Mouse (Mus musculus): ENCODE data around the gene Tns1. TPM values are rescaled to one million over a fixed set of nuclear protein-coding genes. Genes with fewer than 3 reads are reported as not detected.
A peak's percentile ranks its signal among the peaks of the same experiment; 100 is the strongest.

Gene Tns1
- polyA plus RNA-seq, 1 experiment from 2014 or later = 184 TPM

- no peak overlapping the region for H3K4me3 ChIP-seq (ENCODE audit: low read depth, low read length)
- H3K9ac ChIP-seq (replicated peaks; ENCODE audit: low read depth) = peak overlapping the region; percentile 2; the same call in 1 of the 2 replicates
Observed at GRCm38 (mm10) chr1:74031771-74032609, 92.3 kb downstream of the Tns1 start.

GRCm38 (mm10) chr1:74030901-74031360, 93.3 kb downstream of the Tns1 start:
- Histone ChIP-seq H3K27ac (ENCODE audit: low read length) (peak overlapping the region; percentile 97), H3K4me2 (replicated peaks; ENCODE audit: low read depth, low read length) (peak overlapping the region; percentile 39), H3K9me3 (ENCODE audit: low read length) (no peaks in the 10 kb centered on the region), H3K4me3 (ENCODE audit: low read depth, low read length) (no peak overlapping the region), H3K27me3 (replicated peaks; ENCODE audit: insufficient read depth, low read length) (no peaks in the 10 kb centered on the region), H3K36me3 (ENCODE audit: insufficient read depth, low read length) (peaks cover 4% of the 10 kb centered on the region; the same call in 1 of the 2 replicates), H3K4me1 (ENCODE audit: insufficient read depth, low read depth, low read length) (peaks cover 85% of the 10 kb centered on the region), H3K9ac (replicated peaks; ENCODE audit: low read depth) (no peak overlapping the region; the same call in 1 of the 2 replicates)
- WGBS = 16% methylated on average over 3 of the region's 3 CpGs
- peak; percentile 6 for ATAC-seq
- no peak for TF ChIP-seq CTCF (IDR thresholded peaks at IDR 0.05)
- peak; percentile 58; the same call in 1 of the 2 replicates for TF ChIP-seq EP300 (IDR thresholded peaks at IDR 0.05)
- peak; percentile 66 for DNase-seq (ENCODE audit: low spot score)

More at GRCm38 (mm10) chr1:74031771-74032609, 92.3 kb downstream of the Tns1 start:
- peaks cover 4% of the 10 kb centered on the region; the same call in 1 of the 2 replicates for H3K36me3 ChIP-seq (ENCODE audit: insufficient read depth, low read length)
- 35% methylated on average over 9 of the region's 9 CpGs for WGBS
- H3K4me2 ChIP-seq (replicated peaks; ENCODE audit: low read depth, low read length) = peak overlapping the region; percentile 39
- ATAC-seq (peak; percentile 62), DNase-seq (ENCODE audit: low spot score) (peak; percentile 83)
- no peaks in the 10 kb centered on the region for H3K27me3 ChIP-seq (replicated peaks; ENCODE audit: insufficient read depth, low read length)
- peaks cover 75% of the 10 kb centered on the region for H3K4me1 ChIP-seq (ENCODE audit: insufficient read depth, low read depth, low read length)
- no peaks in the 10 kb centered on the region for H3K9me3 ChIP-seq (ENCODE audit: low read length)
- TF ChIP-seq EP300 (IDR thresholded peaks at IDR 0.05) (peak; percentile 92), CTCF (IDR thresholded peaks at IDR 0.05) (no peak)
- H3K27ac ChIP-seq (ENCODE audit: low read length) = peak overlapping the region; percentile 97

GRCm38 (mm10) chr1:74030285-74030684, 94.0 kb downstream of the Tns1 start:
- Histone ChIP-seq H3K27me3 (replicated peaks; ENCODE audit: insufficient read depth, low read length) (no peaks in the 10 kb centered on the region), H3K9me3 (ENCODE audit: low read length) (no peaks in the 10 kb centered on the region), H3K4me3 (ENCODE audit: low read depth, low read length) (no peak overlapping the region), H3K4me2 (replicated peaks; ENCODE audit: low read depth, low read length) (0 out of 2 replicates have a peak overlapping the region, but pooled peaks have one; percentile 5), H3K4me1 (ENCODE audit: insufficient read depth, low read depth, low read length) (peaks cover 88% of the 10 kb centered on the region), H3K27ac (ENCODE audit: low read length) (peak overlapping the region; percentile 97), H3K36me3 (ENCODE audit: insufficient read depth, low read length) (peaks cover 4% of the 10 kb centered on the region; the same call in 1 of the 2 replicates), H3K9ac (replicated peaks; ENCODE audit: low read depth) (no peak overlapping the region)
- ATAC-seq (no peak), DNase-seq (ENCODE audit: low spot score) (no peak)
- no peak for TF ChIP-seq CTCF (IDR thresholded peaks at IDR 0.05)
- no peak for TF ChIP-seq EP300 (IDR thresholded peaks at IDR 0.05)
- WGBS = 50% methylated on average over 1 of the region's 1 CpGs

- H3K4me2 ChIP-seq (replicated peaks; ENCODE audit: low read depth, low read length) = peak overlapping the region; percentile 5; the same call in 1 of the 2 replicates
- peak overlapping the region; percentile 97 for H3K27ac ChIP-seq (ENCODE audit: low read length)
- H3K4me3 ChIP-seq (ENCODE audit: low read depth, low read length) = no peak overlapping the region
- H3K4me1 ChIP-seq (ENCODE audit: insufficient read depth, low read depth, low read length) = peaks cover 94% of the 10 kb centered on the region
- no peak overlapping the region for H3K9ac ChIP-seq (replicated peaks; ENCODE audit: low read depth)
- no peak for TF ChIP-seq CTCF (IDR thresholded peaks at IDR 0.05)
- TF ChIP-seq EP300 (IDR thresholded peaks at IDR 0.05) = peak; percentile 57
- ATAC-seq = no peak
- H3K27me3 ChIP-seq (replicated peaks; ENCODE audit: insufficient read depth, low read length) = no peaks in the 10 kb centered on the region
- peak; percentile 61 for DNase-seq (ENCODE audit: low spot score)
- no peaks in the 10 kb centered on the region for H3K9me3 ChIP-seq (ENCODE audit: low read length)
- 51% methylated on average over 3 of the region's 3 CpGs for WGBS
- H3K36me3 ChIP-seq (ENCODE audit: insufficient read depth, low read length) = peaks cover 4% of the 10 kb centered on the region; the same call in 1 of the 2 replicates
Observed at GRCm38 (mm10) chr1:74029669-74030068, 94.6 kb downstream of the Tns1 start.

GRCm38 (mm10) chr1:74028881-74029266, 95.4 kb downstream of the Tns1 start:
- no peaks in the 10 kb centered on the region for H3K27me3 ChIP-seq (replicated peaks; ENCODE audit: insufficient read depth, low read length)
- H3K9me3 ChIP-seq (ENCODE audit: low read length) = no peaks in the 10 kb centered on the region
- ATAC-seq = no peak
- peaks cover 4% of the 10 kb centered on the region; the same call in 1 of the 2 replicates for H3K36me3 ChIP-seq (ENCODE audit: insufficient read depth, low read length)
- no peak overlapping the region for H3K4me3 ChIP-seq (ENCODE audit: low read depth, low read length)
- no peak for DNase-seq (ENCODE audit: low spot score)
- peak overlapping the region; percentile 97 for H3K27ac ChIP-seq (ENCODE audit: low read length)
- 38% methylated on average over 5 of the region's 5 CpGs for WGBS
- 0 out of 2 replicates have a peak overlapping the region, but pooled peaks have one; percentile 5 for H3K4me2 ChIP-seq (replicated peaks; ENCODE audit: low read depth, low read length)
- peaks cover 94% of the 10 kb centered on the region for H3K4me1 ChIP-seq (ENCODE audit: insufficient read depth, low read depth, low read length)
- TF ChIP-seq EP300 (IDR thresholded peaks at IDR 0.05) = peak; percentile 50; the same call in 1 of the 2 replicates
- TF ChIP-seq CTCF (IDR thresholded peaks at IDR 0.05) = no peak
- H3K9ac ChIP-seq (replicated peaks; ENCODE audit: low read depth) = 0 out of 2 replicates have a peak overlapping the region, but pooled peaks have one; percentile 16

Data from lung, postnatal 0 days (tissue).